Mouse (Mus musculus) liver, postnatal 0 days (tissue): ENCODE data around the gene Taf13.

Experiments
- CTCF ChIP-seq: sonication (generic); IDR thresholded peaks from 2 replicates; pipeline ENCODE4 v1.5.1; 2016; ENCODE audit warnings: antibody characterized with exemption, low read depth
- EP300 ChIP-seq: IDR thresholded peaks from 2 replicates; pipeline ENCODE4 v1.6.1; 2016; ENCODE audit warnings: antibody characterized with exemption, low read depth, mild to moderate bottlenecking

DNA sequence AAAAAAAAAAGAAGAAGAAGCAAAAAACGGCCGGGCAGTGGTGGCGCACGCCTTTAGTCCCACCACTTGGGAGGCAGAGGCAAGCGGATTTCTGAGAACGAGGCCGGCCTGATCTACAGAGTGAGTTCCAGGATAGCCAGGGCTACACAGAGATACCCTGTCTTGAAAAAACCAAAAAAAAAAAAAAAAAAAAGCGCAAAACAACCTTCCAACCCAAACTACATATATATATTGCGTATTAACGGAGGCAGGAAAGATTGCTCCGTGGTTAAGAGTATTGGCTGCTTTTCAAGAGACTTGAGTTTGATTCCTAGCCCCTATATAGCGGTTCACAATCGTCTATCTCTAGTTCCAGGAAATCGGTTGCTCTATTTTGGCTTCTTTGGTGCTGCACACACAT lies 685 bp upstream of the Taf13 start:
- no peak for TF ChIP-seq CTCF
- no peak for TF ChIP-seq EP300
